Mouse (Mus musculus) CD8-positive naive resting alpha-beta T cell, adult 2 months (primary cell): ENCODE data around the gene Kctd10.

ENCODE experiments used
- DNase-seq, 2 experiments: peaks; one replicate each; pipeline ENCODE4 v3.0.0; 2022; ENCODE audit warnings: low read depth in 2 of 2, low spot score in 2 of 2

Kctd10 gene

DNA sequence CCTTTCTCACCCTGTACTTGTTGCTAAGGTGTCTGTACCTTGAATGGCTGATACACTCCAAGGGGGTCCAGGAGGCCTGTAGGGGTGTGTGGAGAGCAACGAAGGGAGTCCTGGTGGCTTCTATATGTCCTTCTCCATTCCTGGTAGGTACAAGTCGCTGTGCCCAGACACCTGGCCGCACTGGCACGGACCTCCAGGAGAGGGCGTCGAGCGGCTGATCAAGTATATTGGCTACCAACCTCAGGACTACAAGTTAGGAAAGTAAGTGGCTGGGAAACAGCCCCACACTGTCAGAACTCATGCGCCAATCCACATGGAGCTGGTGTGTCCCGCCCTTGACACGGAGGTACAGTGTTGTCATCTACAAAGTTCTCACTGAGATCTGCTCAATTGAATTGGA is 28.8 kb downstream of the Kctd10 start:
- no peak for DNase-seq

DNA sequence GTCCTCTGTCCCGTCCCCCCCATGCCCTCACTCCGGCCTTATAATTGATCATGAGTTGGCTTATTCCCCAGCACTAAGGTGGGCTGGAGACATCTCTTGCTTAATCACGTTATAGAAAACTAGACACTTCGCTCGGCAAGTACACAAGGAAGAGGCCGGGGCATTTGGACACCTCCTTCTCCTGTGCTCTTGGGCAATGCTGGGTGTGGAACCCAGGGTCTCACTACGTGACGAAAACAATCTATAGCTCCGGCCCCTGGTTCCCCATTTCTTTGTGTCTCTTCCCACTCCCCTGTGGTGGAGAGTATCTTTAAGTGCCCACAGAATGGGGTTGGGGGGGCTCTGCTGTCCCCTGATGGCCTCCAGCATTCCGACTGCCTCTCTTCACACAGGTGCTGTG is 33.3 kb downstream of the Kctd10 start:
- DNase-seq: no peak

DNA sequence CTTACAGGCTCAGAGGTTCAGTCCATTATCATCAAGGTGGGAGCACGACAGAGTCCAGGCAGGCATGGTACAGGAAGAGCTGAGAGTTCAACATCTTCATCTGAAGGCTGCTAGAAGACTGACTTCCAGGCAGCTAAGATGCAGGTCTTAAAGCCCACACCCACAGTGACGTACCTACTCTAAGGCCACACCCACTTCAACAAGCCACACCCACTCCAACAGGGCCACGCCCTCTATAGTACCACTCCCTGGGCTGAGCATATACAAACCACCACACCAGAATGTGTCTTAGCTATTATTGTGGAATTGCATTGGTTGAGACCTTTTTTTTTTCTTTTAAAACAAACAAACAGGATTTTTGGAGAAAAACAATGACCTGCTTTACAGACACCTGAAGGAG is 34.8 kb downstream of the Kctd10 start:
- DNase-seq: no peak

DNA sequence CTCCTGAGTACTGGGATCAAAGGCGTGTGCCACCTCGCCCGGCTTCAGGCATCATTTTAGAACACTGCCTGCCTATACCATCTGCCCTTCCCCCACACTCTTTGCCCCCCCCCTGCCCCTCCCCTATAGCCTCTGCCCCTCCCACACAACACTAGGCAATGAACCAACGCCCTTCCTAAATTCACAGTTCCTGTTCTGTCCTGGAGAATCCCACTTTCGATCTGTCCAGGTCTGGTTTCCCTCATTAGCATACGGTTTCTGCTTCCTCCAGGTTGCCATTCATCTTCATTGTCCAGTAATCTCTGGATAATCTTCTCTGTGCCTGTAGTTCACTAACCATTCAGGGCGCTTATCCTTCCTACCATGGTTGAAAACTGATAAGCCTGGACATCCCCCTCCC is 36.7 kb downstream of the Kctd10 start:
- no peak for DNase-seq

GRCm38 (mm10) chr5:114342996-114343395 is 37.3 kb downstream of the Kctd10 start:
- DNase-seq: no peak

DNA sequence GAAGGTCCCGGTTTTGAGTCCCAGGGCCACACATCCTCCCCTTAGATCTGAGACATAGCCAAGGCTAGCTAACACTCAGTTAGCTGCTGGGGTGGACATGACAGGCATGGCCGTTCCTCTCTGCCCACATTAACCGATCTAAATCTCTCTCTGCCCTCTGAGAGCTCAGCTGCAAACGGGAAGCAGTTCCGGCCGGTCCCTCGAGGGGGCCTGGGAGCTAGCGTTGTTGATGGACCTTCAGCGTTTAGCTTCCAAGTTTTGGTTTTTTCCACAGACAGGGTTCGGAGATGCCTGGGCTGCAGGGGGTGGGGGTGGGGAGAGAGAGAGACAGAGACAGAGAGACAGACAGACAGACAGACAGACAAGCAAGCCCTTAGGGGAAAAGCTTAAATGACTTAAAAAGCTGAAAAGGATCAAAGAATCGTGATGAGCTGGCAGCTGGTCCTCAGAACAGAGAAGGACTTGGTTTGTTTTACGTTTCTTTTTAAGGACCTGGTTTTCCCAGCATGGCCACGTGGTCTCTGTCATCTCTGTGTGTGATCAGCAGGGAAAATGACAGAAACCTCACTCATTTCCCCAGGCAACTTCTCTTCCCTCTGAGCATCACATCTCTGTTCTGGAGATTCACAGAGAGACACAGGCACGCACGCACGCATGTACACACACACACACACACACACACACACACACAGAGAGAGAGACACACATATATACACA is 56.4 kb downstream of the Kctd10 start:
- peak; percentile 30 to 48 for DNase-seq

GRCm38 (mm10) chr5:114323105-114323790 is 57.1 kb downstream of the Kctd10 start:
- DNase-seq: peak; percentile 55 to 66
